Mouse (Mus musculus): ENCODE measurements around the gene Cript.
"Not testable (repeated sequence)": the region's sequence is repeated elsewhere in the genome, so short reads cannot be mapped to it uniquely, and the experiment has no call there.

The Cript gene

GRCm38 (mm10) chr17:87049696-87050095 is 24.3 kb downstream of the Cript start:
- DNase-seq (ENCODE audit: low read depth, low spot score) = no peak

GRCm38 (mm10) chr17:87050469-87051175 is 25.3 kb downstream of the Cript start:
- no peak for DNase-seq (ENCODE audit: low read depth, low spot score)

DNA sequence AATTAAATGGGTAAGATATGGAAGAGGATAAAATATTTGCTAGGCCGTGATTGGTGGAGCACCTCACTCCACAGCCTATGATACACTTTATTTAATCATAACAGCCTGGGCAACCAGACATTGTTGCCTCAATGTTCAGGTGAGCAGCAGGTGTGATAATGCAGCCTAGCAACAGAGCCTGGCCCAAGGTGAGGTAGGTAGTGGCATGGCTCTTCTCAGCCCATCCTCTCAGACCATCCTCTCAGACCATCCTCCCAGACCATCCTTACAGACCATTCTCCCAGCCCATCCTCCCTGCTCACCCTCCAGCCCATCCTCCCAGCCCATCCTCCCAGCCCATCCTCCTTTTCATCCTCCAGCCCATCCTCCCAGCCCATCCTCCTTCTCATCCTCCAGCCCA is 26.3 kb downstream of the Cript start:
- no peak for DNase-seq (ENCODE audit: low read depth, low spot score)

- DNase-seq (ENCODE audit: low read depth, low spot score) = no peak
Observed at GRCm38 (mm10) chr17:87052432-87052831, 27.1 kb downstream of the Cript start.

DNA sequence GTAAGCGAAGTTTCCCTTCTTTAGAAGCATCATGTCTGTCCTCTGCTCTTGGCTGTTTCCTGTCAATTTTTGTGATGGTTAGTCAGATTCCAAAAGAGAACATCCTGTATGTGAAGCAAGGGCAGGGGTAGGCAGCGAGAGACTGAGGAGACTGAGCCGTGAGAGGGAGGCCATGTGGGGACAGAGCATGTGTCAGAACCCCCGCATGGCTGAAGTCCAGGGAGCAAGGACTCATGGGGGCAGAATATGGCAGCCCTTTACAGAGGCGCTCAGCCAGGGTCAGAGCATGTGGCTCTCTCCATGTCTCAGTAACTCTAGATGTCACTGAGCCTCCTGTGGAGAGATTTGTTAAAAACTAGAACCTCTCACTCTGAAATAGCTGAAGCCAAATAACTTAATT is 28.6 kb downstream of the Cript start:
- DNase-seq (ENCODE audit: low read depth, low spot score) = no peak

- no peak for DNase-seq (ENCODE audit: low read depth, low spot score)
Observed at GRCm38 (mm10) chr17:87055051-87055459, 29.7 kb downstream of the Cript start.

GRCm38 (mm10) chr17:87055663-87056062 is 30.3 kb downstream of the Cript start:
- DNase-seq (ENCODE audit: low read depth, low spot score) = no peak

DNA sequence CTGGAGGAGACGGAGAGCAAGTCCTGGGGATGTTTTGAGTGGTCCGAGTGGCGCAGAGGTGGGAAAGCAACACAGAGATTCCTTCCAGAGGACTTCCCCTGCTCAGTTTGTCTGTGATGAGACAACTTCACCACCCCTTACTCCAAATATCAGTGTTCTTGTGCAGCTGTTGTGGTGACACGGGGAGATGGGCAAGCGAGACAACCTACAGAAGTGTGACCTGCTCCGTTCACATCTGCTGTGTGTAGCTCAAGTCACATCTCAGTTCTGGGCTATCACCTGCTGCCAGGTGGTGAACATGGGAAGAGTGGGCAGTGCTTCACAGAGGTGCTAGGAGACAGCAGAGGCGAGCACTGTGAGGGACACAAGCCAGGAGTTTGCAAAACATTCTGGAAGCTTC is 31.4 kb downstream of the Cript start:
- no peak for DNase-seq (ENCODE audit: low read depth, low spot score)

GRCm38 (mm10) chr17:87057486-87058266 is 32.3 kb downstream of the Cript start:
- DNase-seq (ENCODE audit: low read depth, low spot score) = no peak

DNA sequence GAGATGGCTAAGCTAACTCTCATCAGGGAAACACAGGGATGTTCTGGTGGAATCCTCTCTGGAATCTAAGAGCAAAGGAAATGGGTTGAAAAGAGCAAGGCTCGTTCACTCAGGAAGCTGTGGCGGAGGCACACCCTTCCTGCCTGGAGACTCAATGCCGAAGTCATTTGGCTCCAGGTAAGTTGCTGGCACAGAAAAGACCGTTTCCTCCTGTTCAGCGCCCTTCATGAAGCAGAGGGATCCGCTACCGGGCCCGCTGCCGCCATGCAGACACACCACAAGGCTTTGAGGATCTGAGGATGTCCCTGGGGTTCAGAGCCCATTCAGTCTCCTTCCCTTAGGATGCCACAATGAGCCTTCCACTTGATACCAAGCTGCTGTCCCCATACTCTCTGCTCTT is 37.3 kb downstream of the Cript start:
- no peak for DNase-seq (ENCODE audit: low read depth, low spot score)

DNA sequence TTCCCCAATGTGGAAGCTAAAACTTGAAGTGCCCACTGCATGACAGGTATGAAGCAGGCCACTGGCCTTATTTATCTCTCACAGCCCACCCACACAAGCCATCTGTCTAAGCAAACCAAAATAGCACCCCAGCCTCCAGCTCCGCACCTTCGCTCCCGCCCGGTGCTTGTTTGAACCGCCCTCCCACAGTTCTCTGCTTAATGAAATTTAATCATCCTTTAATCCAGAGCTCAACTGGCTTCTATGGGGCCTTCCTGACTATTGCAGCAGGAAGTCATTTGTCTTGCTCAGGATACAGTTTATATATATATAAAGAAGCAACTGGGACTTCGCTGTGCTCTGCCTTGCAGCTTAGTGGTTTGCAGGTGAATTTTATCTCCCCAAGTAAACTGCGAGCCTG is 38.1 kb downstream of the Cript start:
- no peak for DNase-seq (ENCODE audit: low read depth, low spot score)

DNA sequence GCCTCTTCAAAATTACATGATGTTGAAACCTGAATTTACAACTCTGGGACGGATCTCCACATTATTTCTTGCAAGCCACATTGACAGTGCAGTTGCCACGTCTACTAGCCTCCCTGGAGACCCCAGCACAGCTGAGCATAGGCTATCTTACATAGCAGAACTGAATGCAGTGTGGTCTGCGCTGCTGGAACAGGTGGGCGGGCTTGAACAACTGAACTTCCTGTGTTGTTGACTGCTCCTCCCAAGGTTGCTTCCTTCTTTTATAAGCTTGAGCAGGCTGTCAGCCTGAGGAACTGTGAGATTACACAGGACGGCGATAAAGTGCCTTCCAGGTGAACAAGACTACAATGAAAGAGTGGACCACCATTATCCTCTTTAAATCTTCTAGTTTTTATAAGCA is 38.6 kb downstream of the Cript start:
- no peak for DNase-seq (ENCODE audit: low read depth, low spot score)

DNA sequence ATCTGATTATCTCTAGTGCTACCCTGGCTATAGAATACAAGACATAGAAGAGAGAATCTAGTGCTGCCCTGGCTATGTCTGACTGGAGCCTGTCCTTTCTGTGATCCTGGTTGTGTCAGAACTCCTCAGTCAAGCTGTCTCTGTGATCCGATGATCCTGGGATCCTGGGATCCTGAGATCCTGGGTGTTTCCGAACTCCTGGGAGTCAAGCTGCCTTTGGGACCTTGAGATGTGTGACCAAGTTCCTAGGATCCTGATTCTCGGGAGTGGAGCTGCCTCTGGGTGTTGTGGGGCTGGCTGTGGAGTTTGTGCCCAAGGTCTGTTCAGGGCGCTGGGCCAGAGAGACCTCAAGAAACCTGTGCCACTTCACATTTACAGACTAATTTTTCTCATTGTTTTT is 43.6 kb downstream of the Cript start:
- no peak for DNase-seq (ENCODE audit: low read depth, low spot score)

DNA sequence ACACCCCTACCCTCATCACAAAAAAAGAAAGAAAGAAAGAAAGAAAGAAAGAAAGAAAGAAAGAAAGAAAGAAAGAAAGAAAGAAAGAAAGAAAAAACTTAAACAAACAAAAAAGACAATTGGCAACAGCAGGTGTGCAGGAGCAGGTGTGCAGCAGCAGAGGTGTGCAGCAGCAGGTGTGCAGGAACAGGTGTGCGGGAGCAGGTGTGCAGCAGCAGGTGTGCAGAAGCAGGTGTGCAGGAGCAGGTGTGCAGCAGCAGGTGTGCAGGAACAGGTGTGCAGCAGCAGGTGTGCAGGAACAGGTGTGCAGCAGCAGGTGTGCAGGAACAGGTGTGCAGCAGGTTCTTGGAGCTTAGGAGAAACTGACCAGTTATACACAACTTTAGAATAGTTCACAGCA is 46.8 kb downstream of the Cript start:
- DNase-seq (ENCODE audit: low read depth, low spot score) = not testable (repeated sequence)

DNA sequence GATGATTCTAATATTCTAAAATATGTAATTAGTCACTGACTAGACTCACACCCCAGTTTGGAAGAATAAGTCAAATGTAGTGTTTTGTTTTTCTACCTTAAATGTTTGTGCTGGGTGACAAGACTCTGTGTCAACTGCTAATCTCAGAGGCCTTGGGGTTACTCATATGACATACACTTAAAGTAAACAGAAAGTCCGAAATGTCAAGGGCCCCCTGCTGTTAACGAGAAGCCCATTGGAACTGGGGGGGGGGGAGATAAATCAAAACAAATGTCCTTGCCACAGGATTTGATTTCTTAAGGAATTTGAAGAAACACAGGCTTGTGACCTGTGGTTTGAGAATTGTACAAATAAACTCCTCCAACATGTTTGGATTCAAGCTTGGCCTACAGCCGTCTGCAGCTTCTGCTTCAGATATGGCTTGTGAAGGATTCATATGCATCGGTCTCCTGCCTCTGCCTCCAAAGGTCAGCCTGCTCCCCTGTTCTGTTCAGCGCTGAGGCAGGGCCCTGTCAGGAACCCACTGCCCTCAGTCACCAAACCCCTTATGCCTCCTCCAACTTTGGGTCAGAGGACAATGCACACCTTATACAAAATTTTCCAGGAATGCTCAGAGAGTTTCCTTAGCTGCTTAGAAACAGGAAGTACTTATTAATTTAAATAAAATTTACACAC is 47.6 kb downstream of the Cript start:
- no peak for DNase-seq (ENCODE audit: low read depth, low spot score)

DNA sequence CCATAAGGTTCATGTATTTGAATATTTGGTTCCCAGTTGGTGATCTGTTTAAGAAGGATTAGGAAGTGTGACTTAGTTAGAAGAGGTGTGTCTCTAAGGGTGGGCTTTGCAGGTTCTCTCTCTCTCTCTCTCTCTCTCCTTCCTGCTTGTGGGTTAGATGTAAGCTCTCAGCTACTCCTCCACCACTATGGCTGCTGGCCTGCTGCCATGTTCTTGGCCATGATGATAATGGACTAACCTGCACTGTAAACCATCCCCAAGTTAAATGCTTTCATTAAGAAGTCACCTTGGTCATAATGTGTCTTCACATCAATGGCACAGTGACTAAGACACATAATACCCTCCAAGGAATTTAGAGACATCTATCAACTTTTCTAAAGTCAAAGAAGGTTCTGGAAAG is 48.1 kb downstream of the Cript start:
- DNase-seq (ENCODE audit: low read depth, low spot score) = no peak

DNA sequence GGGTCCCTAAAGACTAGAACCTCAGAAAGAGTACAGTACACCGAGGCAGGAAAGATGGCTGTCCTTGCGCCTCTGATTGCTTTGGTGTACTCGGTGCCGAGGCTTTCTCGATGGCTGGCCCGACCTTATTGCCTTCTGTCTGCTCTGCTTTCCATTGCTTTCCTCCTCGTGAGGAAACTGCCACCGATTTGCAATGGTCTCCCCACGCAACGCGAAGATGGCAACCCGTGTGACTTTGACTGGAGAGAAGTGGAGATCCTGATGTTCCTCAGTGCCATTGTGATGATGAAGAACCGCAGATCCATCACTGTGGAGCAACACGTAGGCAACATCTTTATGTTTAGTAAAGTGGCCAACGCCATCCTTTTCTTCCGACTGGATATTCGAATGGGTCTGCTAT is 52.9 kb downstream of the Cript start:
- not testable (repeated sequence) for DNase-seq (ENCODE audit: low read depth, low spot score)

- no peak for DNase-seq (ENCODE audit: low read depth, low spot score)
Observed at GRCm38 (mm10) chr17:87080724-87081123, 55.4 kb downstream of the Cript start.

DNA sequence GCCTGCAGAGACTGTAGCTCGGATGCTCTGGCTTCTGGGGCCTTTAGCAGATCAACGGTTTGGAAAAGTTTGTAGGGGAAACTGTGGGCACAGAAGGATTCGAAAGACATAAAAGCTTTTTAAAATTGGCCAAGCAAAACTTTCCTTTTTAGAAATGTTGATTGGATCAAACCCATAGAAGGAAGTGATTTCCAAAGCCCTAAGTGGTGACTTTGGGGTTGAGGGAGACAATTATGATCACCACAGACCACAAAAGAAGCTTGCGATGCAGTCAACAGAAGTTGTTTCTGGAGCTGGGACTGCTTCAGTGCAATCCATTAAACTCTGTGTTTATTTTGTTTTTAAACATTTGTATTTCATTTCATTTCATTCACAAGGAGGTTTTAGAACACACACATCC is 57.2 kb downstream of the Cript start:
- no peak for DNase-seq (ENCODE audit: low read depth, low spot score)

- no peak for DNase-seq (ENCODE audit: low read depth, low spot score)
Observed at GRCm38 (mm10) chr17:87083671-87084070, 58.3 kb downstream of the Cript start.

Measured in WW6 (cell line).